Mouse (Mus musculus) hindbrain, postnatal 0 days (tissue): ENCODE measurements around the gene Sdf2l1. TPM values are rescaled to one million over a fixed set of nuclear protein-coding genes. Genes with fewer than 3 reads are reported as not detected.

Experiments used
- ATAC-seq: fragments of 200-750 bp; cut with Nextera tagmentation; 2 replicates; pipeline ENCODE4 v1.8.0; 2017; ENCODE audit warnings: mild to moderate bottlenecking, moderate TSS enrichment, moderate library complexity
- DNase-seq: peaks from one replicate; pipeline ENCODE4 v3.0.0-alpha.2; 2015; ENCODE audit warnings: low spot score
- H3K27ac ChIP-seq: fragments of 300-500 bp; sonication (generic); 2 replicates; pipeline ENCODE4 v1.5.1; 2014; ENCODE audit warnings: mild to moderate bottlenecking
- H3K27me3 ChIP-seq: fragments of 300-500 bp; sonication (generic); 2 replicates; pipeline ENCODE4 v1.6.1; 2014; ENCODE audit warnings: low read length, mixed read lengths; ENCODE audit not compliant: insufficient read depth
- H3K36me3 ChIP-seq: fragments of 300-500 bp; sonication (generic); 2 replicates; pipeline ENCODE4 v1.6.1; 2014; ENCODE audit warnings: low read length, mixed read lengths; ENCODE audit not compliant: insufficient read depth
- H3K4me1 ChIP-seq: fragments of 300-500 bp; sonication (generic); 2 replicates; pipeline ENCODE4 v1.6.1; 2014; ENCODE audit warnings: antibody characterized with exemption, low read length, mixed read lengths; ENCODE audit not compliant: insufficient read depth
- H3K4me2 ChIP-seq: fragments of 300-500 bp; sonication (generic); 2 replicates; pipeline ENCODE4 v1.6.1; 2014; ENCODE audit warnings: low read depth, mild to moderate bottlenecking, low read length, moderate library complexity, mixed read lengths
- H3K4me3 ChIP-seq: fragments of 300-500 bp; sonication (generic); 2 replicates; pipeline ENCODE4 v1.5.1; 2014; ENCODE audit warnings: low read length
- H3K9ac ChIP-seq: fragments of 300-500 bp; sonication (generic); replicated peaks from 2 replicates; pipeline ENCODE4 v1.6.1; 2014; ENCODE audit warnings: mild to moderate bottlenecking, low read length, moderate library complexity, mixed read lengths
- H3K9me3 ChIP-seq: fragments of 300-500 bp; sonication (generic); 2 replicates; pipeline ENCODE4 v1.6.1; 2016; ENCODE audit warnings: low read length, mixed read lengths
- CTCF ChIP-seq: IDR thresholded peaks from 2 replicates; pipeline ENCODE4 v1.5.1; 2016; ENCODE audit warnings: antibody characterized with exemption, control low read depth, low read depth
- WGBS: fragments of 180-500 bp; shearing (Covaris S2); extraction: QIAGEN DNeasy Blood & Tissue Kit; methylation state at CpG from one replicate; pipeline ENCODE4 v1.1.7; 2014; 5-methylcytosine and 5-hydroxymethylcytosine counted together
- polyA plus RNA-seq: library from polyadenylated mRNA; unstranded; fragments of >200 nt; fragmentation: Nextera tagmentation; extraction: Ambion mirVana; gene quantifications from 2 replicates; pipeline ENCODE4 v1.2.1, GENCODE M21; 2015
- total RNA-seq: library from RNA; depleted of rRNA; stranded (reverse); fragments of >200 nt; gene quantifications from 2 replicates; pipeline ENCODE4 v1.2.3, GENCODE M21; 2014

Gene Sdf2l1
- total and polyA plus RNA-seq, 2 experiments from 2014 or later = 15.3 to 18.4 TPM

DNA sequence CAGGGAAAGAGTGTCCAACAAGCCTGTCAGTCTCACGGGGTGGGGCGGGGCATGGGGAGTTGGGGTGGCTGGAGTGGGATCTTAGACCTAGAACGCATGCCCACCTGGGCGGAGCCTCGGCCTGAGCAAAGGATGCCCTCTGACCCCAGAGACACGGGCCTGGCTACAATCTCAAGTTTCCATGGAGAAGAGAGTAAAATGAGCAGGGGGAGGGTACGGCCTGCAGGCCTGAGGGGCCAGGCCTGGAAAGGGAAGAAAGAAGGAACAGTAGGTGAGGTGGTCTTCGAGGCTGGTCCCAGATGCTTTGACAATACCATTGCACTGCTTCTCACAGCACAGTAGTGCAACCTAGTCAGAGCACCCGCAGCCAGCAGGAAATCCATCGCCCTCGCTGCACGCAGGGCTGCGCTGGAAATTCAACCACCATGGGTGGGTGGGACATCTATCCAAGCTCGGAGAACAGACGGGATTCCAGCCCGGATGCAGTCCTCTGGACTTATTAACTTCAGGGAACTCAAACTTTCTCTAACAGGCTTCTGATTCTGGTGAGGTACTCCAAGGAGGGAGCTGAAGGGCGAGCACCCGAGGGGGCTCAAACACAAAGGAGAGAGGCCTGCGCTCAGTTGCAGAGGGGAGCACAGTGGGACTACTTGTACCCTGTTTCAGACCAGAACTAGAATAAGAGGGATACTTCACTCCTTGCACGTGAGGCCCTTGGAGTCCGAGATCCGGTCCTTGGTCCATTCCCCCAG lies 7.9 kb downstream of the Sdf2l1 start:
- Histone ChIP-seq H3K9me3 (no peaks in the 10 kb centered on the region), H3K27ac (no peak overlapping the region), H3K4me1 (peaks cover 10% of the 10 kb centered on the region), H3K4me3 (peak overlapping the region; percentile 29), H3K9ac (peak overlapping the region; percentile 22), H3K4me2 (peak overlapping the region; percentile 63), H3K27me3 (no peaks in the 10 kb centered on the region), H3K36me3 (no peaks in the 10 kb centered on the region)
- DNase-seq (peak; percentile 14), ATAC-seq (peak; percentile 30)
- WGBS = 3% methylated on average over 22 of the region's 22 CpGs
- no peak for TF ChIP-seq CTCF

DNA sequence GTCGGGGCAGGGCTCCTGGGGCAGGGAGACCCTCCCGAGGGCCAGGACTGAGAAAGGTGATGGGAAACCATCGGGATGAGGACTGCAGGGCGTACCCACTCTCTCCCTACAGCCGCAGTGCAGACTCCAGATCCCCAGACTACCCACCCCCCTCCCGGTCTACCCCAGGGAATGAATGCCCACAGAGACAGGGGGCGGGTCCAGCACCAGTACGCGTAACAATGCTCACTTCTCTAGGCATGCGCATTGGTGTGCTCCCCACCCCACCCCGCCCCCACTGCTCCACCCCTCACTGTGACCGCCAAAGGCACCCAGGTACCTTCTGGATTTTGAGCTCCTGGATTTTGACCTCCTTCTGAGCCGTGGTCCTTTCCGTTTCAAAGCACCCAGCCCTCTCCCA lies 10.6 kb downstream of the Sdf2l1 start:
- no peak overlapping the region for H3K9ac ChIP-seq
- no peaks in the 10 kb centered on the region for H3K9me3 ChIP-seq
- H3K4me1 ChIP-seq = peaks cover 10% of the 10 kb centered on the region
- ATAC-seq (no peak), DNase-seq (no peak)
- peak overlapping the region; percentile 4; the same call in 1 of the 2 replicates for H3K4me2 ChIP-seq
- no peak overlapping the region for H3K27ac ChIP-seq
- WGBS = 47% methylated on average over 14 of the region's 14 CpGs
- H3K27me3 ChIP-seq = no peaks in the 10 kb centered on the region
- no peak for TF ChIP-seq CTCF
- H3K36me3 ChIP-seq = no peaks in the 10 kb centered on the region
- H3K4me3 ChIP-seq = no peak overlapping the region

DNA sequence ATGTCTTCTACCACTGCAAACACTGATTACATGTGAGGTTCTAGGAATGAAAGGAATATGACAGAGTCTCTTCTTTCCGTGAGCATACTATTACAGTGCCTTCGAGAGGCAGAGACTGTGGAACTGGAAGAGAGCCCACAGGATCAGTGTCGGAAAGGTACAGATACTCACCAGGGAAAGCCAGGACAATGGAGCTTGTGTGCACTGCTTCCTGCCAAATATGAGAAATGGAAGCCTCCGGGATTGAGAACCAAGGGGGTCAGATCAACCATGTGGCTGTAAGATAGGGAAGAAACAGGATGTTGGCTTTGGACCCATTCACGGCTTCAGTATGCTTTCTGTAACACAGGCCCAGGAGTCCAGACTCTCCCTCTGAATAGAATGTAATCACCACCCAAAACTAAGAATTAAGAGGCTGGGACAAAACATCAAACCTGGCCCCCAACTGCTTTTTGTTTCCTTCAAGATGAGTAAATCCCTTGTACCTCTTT lies 14.8 kb downstream of the Sdf2l1 start:
- Histone ChIP-seq H3K4me2 (no peak overlapping the region), H3K4me1 (no peaks in the 10 kb centered on the region), H3K9ac (no peak overlapping the region), H3K27me3 (no peaks in the 10 kb centered on the region), H3K9me3 (no peaks in the 10 kb centered on the region), H3K4me3 (no peak overlapping the region), H3K36me3 (no peaks in the 10 kb centered on the region), H3K27ac (no peak overlapping the region)
- WGBS = 82% methylated on average over 5 of the region's 5 CpGs
- DNase-seq (no peak), ATAC-seq (no peak)
- TF ChIP-seq CTCF = no peak

DNA sequence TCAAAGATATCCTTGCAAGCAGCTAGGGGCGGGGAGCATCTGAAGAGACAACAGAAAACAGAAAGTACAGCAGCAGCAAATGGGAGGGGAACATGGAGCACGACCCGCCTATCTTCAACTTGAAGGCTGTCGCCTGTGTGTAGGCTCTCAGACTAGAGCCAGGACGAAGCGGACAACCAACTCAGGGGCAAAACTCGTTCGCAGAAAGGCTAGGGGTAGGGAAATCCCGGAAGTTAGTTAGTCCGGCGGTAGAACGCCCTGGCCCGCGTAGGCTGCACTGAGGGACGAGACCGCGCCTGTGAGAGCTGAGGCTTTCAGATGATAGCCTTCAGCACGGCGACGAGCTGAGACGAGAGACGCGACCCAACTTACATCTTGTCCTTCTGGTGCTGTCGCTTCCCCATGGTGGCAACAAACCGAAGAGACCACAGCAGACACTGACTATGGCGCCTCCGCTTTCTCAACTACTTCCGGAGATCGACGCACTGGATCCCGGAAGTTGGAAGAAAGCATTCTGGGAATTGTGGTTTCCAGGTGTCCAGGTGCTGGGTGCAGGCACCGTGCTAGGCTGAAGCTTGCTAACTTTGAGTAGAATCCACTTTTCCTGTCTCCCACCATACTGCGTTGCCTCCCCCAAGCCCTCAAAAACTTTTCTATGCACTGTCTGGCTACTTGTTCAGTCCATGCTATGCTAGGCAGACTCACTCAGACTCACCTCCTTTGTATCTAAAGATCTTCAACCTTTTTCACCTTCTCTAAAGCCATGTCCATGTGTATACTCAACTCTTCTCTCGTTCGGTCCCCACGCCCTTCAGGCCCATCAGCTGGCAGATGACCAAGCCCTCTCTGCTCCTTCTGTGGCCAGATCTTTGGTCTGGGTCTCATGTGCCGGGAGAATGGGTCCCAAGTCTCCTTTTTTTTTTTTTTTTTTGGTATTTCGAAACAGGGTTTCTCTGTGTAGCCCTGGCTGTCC lies 21.1 kb downstream of the Sdf2l1 start, which contains the start of gene Ppil2:
Ppil2 (minus strand) TSS at position 487 of the 973 bp plus-strand sequence.
- peaks cover 13% of the 10 kb centered on the region for H3K36me3 ChIP-seq
- peak within 1 kb of the TSS; percentile 79 for H3K4me2 ChIP-seq
- peak within 1 kb of the TSS; percentile 37; the same call in 1 of the 2 replicates for H3K27ac ChIP-seq
- peak; percentile 90 for DNase-seq
- no peaks in the 10 kb centered on the region for H3K9me3 ChIP-seq
- WGBS = 8% methylated on average over 37 of the region's 38 CpGs
- peaks cover 5% of the 10 kb centered on the region for H3K4me1 ChIP-seq
- H3K9ac ChIP-seq = peak within 1 kb of the TSS; percentile 74
- no peak for TF ChIP-seq CTCF
- no peaks in the 10 kb centered on the region for H3K27me3 ChIP-seq
- ATAC-seq = peak; percentile 87
- peak within 1 kb of the TSS; percentile 85 for H3K4me3 ChIP-seq

DNA sequence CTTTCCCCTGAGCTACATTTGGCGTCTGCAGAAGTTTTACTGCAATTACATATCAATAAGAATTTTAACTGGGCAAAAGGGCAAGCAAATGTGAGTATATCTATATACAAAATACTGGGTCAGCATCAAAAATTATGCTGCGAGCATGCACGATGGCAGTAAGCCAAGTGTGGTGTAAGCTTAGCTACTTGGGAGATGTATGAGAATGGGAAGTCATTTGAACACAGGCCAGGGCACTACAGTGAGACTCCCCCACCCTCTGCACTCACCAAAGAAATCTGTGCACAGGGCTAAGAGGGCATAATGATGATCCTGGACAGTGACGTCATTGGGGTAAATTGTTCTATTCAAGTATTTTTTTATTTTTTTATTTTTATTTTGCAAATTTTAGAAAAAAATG lies 27.6 kb downstream of the Sdf2l1 start:
- Histone ChIP-seq H3K4me3 (no peak overlapping the region), H3K9ac (no peak overlapping the region), H3K9me3 (no peaks in the 10 kb centered on the region), H3K4me1 (no peaks in the 10 kb centered on the region), H3K4me2 (no peak overlapping the region), H3K27me3 (no peaks in the 10 kb centered on the region), H3K36me3 (peaks cover 48% of the 10 kb centered on the region), H3K27ac (no peak overlapping the region)
- 62% methylated on average over 4 of the region's 4 CpGs for WGBS
- DNase-seq (no peak), ATAC-seq (no peak)
- TF ChIP-seq CTCF = no peak

DNA sequence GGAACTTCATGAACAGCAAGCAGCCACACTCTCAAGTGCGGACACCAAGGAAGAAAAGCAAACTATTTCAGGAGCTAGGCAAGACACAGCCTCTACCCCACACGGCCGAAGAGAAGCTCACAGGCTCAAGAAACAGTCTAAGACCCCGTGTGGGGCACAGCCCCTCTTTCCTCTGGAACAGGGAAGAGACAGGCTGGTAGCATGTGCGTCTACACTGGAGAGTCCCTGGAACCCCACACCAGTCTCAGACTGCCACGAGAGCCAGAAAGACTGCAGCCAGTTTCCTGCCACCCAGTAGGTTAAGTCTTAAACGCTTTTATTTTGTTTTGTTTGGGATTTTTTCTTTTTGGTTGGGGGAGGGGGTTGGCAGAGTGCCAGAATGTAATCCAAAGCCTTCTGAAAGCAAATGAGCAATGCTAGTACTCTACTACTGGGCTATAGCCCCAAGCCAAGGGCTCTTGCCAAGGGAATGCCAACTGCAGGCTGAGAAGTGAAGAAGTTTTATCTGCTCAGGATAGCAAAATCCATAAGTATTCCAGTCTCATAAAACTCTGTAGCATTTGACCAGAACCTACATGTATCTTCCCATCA lies 29.5 kb downstream of the Sdf2l1 start:
- ATAC-seq (peak; percentile 70; the same call in 1 of the 2 replicates), DNase-seq (peak; percentile 54)
- Histone ChIP-seq H3K27me3 (no peaks in the 10 kb centered on the region), H3K9ac (no peak overlapping the region), H3K4me1 (no peaks in the 10 kb centered on the region), H3K27ac (no peak overlapping the region), H3K36me3 (peaks cover 59% of the 10 kb centered on the region), H3K9me3 (no peaks in the 10 kb centered on the region), H3K4me2 (no peak overlapping the region), H3K4me3 (no peak overlapping the region)
- TF ChIP-seq CTCF = no peak
- whole genome bisulfite sequencing = 55% methylated on average over 7 of the region's 7 CpGs
